Mouse (Mus musculus) midbrain, embryonic 12.5 days (tissue): ENCODE results near the gene Tia1. TPM values are rescaled to one million over a fixed set of nuclear protein-coding genes. Genes with fewer than 3 reads are reported as not detected.

Source experiments
- ATAC-seq: fragments of 200-750 bp; cut with Nextera tagmentation; 2 replicates; pipeline ENCODE4 v1.8.0; 2017; ENCODE audit warnings: low read depth, moderate TSS enrichment, moderate library complexity; ENCODE audit not compliant: low FRiP score
- H3K27ac ChIP-seq: fragments of 300-500 bp; sonication (generic); replicated peaks from 2 replicates; pipeline ENCODE4 v1.5.1; 2016; ENCODE audit warnings: mild to moderate bottlenecking
- H3K27me3 ChIP-seq: fragments of 300-500 bp; sonication (generic); 2 replicates; pipeline ENCODE4 v1.6.1; 2016; ENCODE audit warnings: mild to moderate bottlenecking
- H3K36me3 ChIP-seq: fragments of 300-500 bp; sonication (generic); 2 replicates; pipeline ENCODE4 v1.6.1; 2016
- H3K4me1 ChIP-seq: fragments of 300-500 bp; sonication (generic); 2 replicates; pipeline ENCODE4 v1.6.1; 2016
- H3K4me2 ChIP-seq: fragments of 300-500 bp; sonication (generic); replicated peaks from 2 replicates; pipeline ENCODE4 v1.6.1; 2016; ENCODE audit warnings: mild to moderate bottlenecking, moderate library complexity
- H3K4me3 ChIP-seq: fragments of 300-500 bp; sonication (generic); 2 replicates; pipeline ENCODE4 v1.5.1; 2016; ENCODE audit warnings: mild to moderate bottlenecking
- H3K9ac ChIP-seq: fragments of 300-500 bp; sonication (generic); replicated peaks from 2 replicates; pipeline ENCODE4 v1.6.1; 2016; ENCODE audit warnings: mild to moderate bottlenecking, moderate library complexity
- H3K9me3 ChIP-seq: fragments of 300-500 bp; sonication (generic); 2 replicates; pipeline ENCODE4 v1.6.1; 2016; ENCODE audit warnings: mild to moderate bottlenecking
- WGBS: fragments of 180-500 bp; shearing (Covaris S2); methylation state at CpG from one replicate; pipeline ENCODE4 v1.1.7; 2016; 5-methylcytosine and 5-hydroxymethylcytosine counted together
- polyA plus RNA-seq: library from polyadenylated mRNA; unstranded; fragments of >200 nt; fragmentation: Nextera tagmentation; extraction: Ambion mirVana; gene quantifications from 2 replicates; pipeline ENCODE4 v1.2.1, GENCODE M21; 2016

Gene Tia1
- polyA plus RNA-seq, 1 experiment from 2014 or later: 356 TPM

GRCm38 (mm10) chr6:86473077-86473476 is 69.1 kb downstream of the Tia1 start:
- ATAC-seq: no peak; the same call in 1 of the 2 replicates
- Histone ChIP-seq H3K4me1 (peaks cover 17% of the 10 kb centered on the region), H3K9me3 (no peaks in the 10 kb centered on the region), H3K4me3 (peak overlapping the region; percentile 38), H3K9ac (peak overlapping the region; percentile 38), H3K27me3 (no peaks in the 10 kb centered on the region), H3K27ac (peak overlapping the region; percentile 87), H3K4me2 (peak overlapping the region; percentile 62), H3K36me3 (peaks cover 14% of the 10 kb centered on the region)
- WGBS: 56% methylated on average over 7 of the region's 7 CpGs

GRCm38 (mm10) chr6:86474072-86474471 is 70.1 kb downstream of the Tia1 start:
- Histone ChIP-seq H3K9ac (no peak overlapping the region), H3K36me3 (peaks cover 12% of the 10 kb centered on the region), H3K4me2 (no peak overlapping the region), H3K27me3 (no peaks in the 10 kb centered on the region), H3K4me1 (peaks cover 17% of the 10 kb centered on the region), H3K27ac (no peak overlapping the region), H3K9me3 (no peaks in the 10 kb centered on the region), H3K4me3 (no peak overlapping the region)
- ATAC-seq: no peak
- 97% methylated on average over 5 of the region's 5 CpGs for WGBS

- Histone ChIP-seq H3K27me3 (no peaks in the 10 kb centered on the region), H3K9ac (no peak overlapping the region), H3K9me3 (no peaks in the 10 kb centered on the region), H3K4me1 (peaks cover 17% of the 10 kb centered on the region), H3K27ac (no peak overlapping the region), H3K4me3 (no peak overlapping the region), H3K4me2 (no peak overlapping the region), H3K36me3 (peaks cover 7% of the 10 kb centered on the region)
- no peak for ATAC-seq
These were observed 70.7 kb downstream of the Tia1 start for GRCm38 (mm10) chr6:86474646-86475181.

GRCm38 (mm10) chr6:86475462-86476167 is 71.6 kb downstream of the Tia1 start:
- Histone ChIP-seq H3K4me3 (no peak overlapping the region), H3K9ac (no peak overlapping the region), H3K9me3 (no peaks in the 10 kb centered on the region), H3K27me3 (no peaks in the 10 kb centered on the region), H3K27ac (no peak overlapping the region), H3K4me1 (peaks cover 23% of the 10 kb centered on the region), H3K4me2 (no peak overlapping the region), H3K36me3 (no peaks in the 10 kb centered on the region)
- WGBS: 80% methylated on average over 9 of the region's 9 CpGs
- ATAC-seq: no peak

- 86% methylated on average over 5 of the region's 5 CpGs for WGBS
These were observed 72.9 kb downstream of the Tia1 start for GRCm38 (mm10) chr6:86476931-86477330.

GRCm38 (mm10) chr6:86479311-86479710 is 75.3 kb downstream of the Tia1 start:
- Histone ChIP-seq H3K4me1 (peaks cover 7% of the 10 kb centered on the region), H3K9me3 (no peaks in the 10 kb centered on the region), H3K9ac (no peak overlapping the region), H3K27me3 (no peaks in the 10 kb centered on the region), H3K4me2 (no peak overlapping the region), H3K27ac (no peak overlapping the region), H3K36me3 (no peaks in the 10 kb centered on the region), H3K4me3 (no peak overlapping the region)
- no peak for ATAC-seq
- 70% methylated on average over 3 of the region's 3 CpGs for WGBS

More at GRCm38 (mm10) chr6:86476931-86477330, 72.9 kb downstream of the Tia1 start:
- Histone ChIP-seq H3K36me3 (no peaks in the 10 kb centered on the region), H3K4me3 (no peak overlapping the region), H3K27ac (no peak overlapping the region), H3K9me3 (no peaks in the 10 kb centered on the region), H3K9ac (no peak overlapping the region), H3K4me2 (no peak overlapping the region), H3K27me3 (no peaks in the 10 kb centered on the region), H3K4me1 (peaks cover 19% of the 10 kb centered on the region)
- ATAC-seq: no peak

- Histone ChIP-seq H3K9me3 (no peaks in the 10 kb centered on the region), H3K27me3 (no peaks in the 10 kb centered on the region), H3K9ac (no peak overlapping the region), H3K4me1 (peaks cover 7% of the 10 kb centered on the region), H3K36me3 (no peaks in the 10 kb centered on the region), H3K27ac (no peak overlapping the region; the same call in 1 of the 2 replicates), H3K4me3 (no peak overlapping the region), H3K4me2 (no peak overlapping the region)
- no peak for ATAC-seq
These were observed 75.8 kb downstream of the Tia1 start for GRCm38 (mm10) chr6:86479816-86480188.

GRCm38 (mm10) chr6:86480189-86480831 is 76.3 kb downstream of the Tia1 start:
- Histone ChIP-seq H3K9ac (no peak overlapping the region), H3K36me3 (no peaks in the 10 kb centered on the region), H3K4me2 (no peak overlapping the region), H3K4me3 (no peak overlapping the region), H3K27ac (peak overlapping the region; percentile 49), H3K27me3 (no peaks in the 10 kb centered on the region), H3K4me1 (peaks cover 7% of the 10 kb centered on the region), H3K9me3 (no peaks in the 10 kb centered on the region)
- no peak for ATAC-seq
- WGBS: 43% methylated on average over 9 of the region's 9 CpGs

GRCm38 (mm10) chr6:86481871-86482270 is 77.9 kb downstream of the Tia1 start:
- H3K36me3 ChIP-seq: no peaks in the 10 kb centered on the region
- H3K4me1 ChIP-seq: peaks cover 8% of the 10 kb centered on the region
- no peaks in the 10 kb centered on the region for H3K9me3 ChIP-seq
- no peak for ATAC-seq
- H3K4me3 ChIP-seq: no peak overlapping the region
- H3K4me2 ChIP-seq: no peak overlapping the region
- H3K27ac ChIP-seq: no peak overlapping the region
- WGBS: 93% methylated on average over 5 of the region's 5 CpGs
- H3K9ac ChIP-seq: no peak overlapping the region
- H3K27me3 ChIP-seq: no peaks in the 10 kb centered on the region

Other genes with a start within 250 kb of the Tia1 start
- 1.8 TPM in 2 replicates for gene Tgfa, start 209.0 kb upstream of the Tia1 start, polyA plus RNA-seq
- gene Fam136a, start 38.6 kb upstream of the Tia1 start, polyA plus RNA-seq: 118 and 120 TPM in 2 replicates
- gene Snrpg, start 32.9 kb upstream of the Tia1 start, polyA plus RNA-seq: 580 and 612 TPM in 2 replicates
- 128 and 129 TPM in 2 replicates for gene Pcyox1, start 7.1 kb upstream of the Tia1 start, polyA plus RNA-seq
- gene Gm44790, start 22.4 kb downstream of the Tia1 start, polyA plus RNA-seq: 0.68 and 0.81 TPM in 2 replicates
- gene C87436, start 34.2 kb downstream of the Tia1 start, polyA plus RNA-seq: 26.6 and 30.6 TPM in 2 replicates
- gene Pcbp1, start 122.1 kb downstream of the Tia1 start, polyA plus RNA-seq: 570 and 583 TPM in 2 replicates
- gene Asprv1, start 223.9 kb downstream of the Tia1 start, polyA plus RNA-seq: 0.29 and 0.43 TPM in 2 replicates